Mouse (Mus musculus): ENCODE measurements around the gene Hcst.
A peak's percentile ranks its signal among the peaks of the same experiment; 100 is the strongest.

The Hcst gene

DNA sequence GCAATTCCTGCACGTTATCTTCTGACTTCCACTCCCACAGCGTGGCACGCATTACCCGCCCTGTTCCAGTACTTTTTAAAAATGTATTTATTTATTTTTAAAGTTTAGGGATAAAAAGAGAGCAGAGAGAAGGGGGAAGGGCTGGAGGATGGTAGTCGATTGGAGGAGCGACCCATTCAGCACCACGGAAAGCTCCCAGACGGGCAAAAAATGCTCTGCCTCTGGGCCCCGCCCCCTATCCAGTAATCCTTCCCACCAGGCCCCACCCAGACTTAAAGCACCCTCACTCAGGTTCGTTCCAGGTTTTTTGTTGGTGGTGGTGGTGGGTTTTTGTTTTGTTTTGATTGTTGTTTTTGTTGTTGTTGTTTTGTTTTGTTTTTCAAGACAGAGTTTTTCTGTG, 14.6 kb upstream of the Hcst start:
- DNase-seq (ENCODE audit: low spot score) = peak; percentile 63

DNA sequence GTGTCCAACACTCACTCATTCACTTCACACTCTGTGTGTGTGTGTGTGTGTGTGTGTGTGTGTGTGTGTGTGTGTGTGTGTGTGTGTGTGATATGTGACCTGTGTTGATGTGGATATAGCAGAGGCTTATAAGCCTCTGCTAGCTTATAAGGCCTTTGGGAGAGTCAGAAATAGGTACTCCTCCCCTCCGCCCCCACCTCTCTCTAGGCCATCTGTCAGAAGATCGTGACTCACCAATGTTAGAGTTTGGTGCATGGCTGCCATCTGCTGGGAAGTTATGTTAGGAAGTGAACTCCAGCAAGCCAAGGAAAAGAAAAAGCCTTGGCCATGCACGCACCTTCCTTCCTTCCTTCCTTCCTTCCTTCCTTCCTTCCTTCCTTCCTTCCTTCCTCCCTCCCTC, 12.1 kb upstream of the Hcst start:
- peak; percentile 24 for DNase-seq (ENCODE audit: low spot score)

- no peak for DNase-seq (ENCODE audit: low spot score)
Measured at GRCm38 (mm10) chr7:30430191-30430590, 10.5 kb upstream of the Hcst start.

GRCm38 (mm10) chr7:30429327-30429726, 9.7 kb upstream of the Hcst start:
- DNase-seq (ENCODE audit: low spot score) = no peak

DNA sequence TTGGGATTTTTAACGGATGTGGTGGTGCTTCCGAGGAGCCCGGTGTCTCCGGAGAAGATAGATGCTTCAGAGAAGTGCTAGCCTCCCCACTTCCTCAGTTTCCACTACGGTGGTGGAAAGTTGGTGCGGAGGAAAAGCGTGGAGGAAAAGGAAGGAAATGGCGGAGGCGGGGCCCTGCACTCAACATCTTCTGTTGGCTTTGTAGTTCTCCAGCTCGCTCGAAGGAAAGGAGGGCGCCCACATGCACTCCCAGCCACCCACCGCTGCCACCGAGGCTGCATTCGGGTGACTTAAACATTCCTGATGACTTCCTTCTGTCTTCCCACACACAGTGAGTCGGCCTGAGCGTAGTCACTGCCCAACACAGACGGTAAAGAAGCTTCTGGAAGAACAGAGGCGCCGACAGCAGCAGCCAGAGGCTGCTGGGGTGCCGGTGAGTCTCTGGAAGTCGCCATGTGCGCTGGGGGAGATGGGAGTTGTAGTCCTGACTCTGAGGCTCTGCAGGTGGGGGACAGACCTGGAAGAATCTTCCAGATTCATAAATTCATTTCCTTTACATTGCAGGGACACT, 3.5 kb upstream of the Hcst start:
- no peak for DNase-seq (ENCODE audit: low spot score)

- DNase-seq (ENCODE audit: low spot score) = no peak
Measured at GRCm38 (mm10) chr7:30422560-30422959, 2.9 kb upstream of the Hcst start.

GRCm38 (mm10) chr7:30421890-30422435, 2.3 kb upstream of the Hcst start:
- DNase-seq (ENCODE audit: low spot score) = peak; percentile 78

DNA sequence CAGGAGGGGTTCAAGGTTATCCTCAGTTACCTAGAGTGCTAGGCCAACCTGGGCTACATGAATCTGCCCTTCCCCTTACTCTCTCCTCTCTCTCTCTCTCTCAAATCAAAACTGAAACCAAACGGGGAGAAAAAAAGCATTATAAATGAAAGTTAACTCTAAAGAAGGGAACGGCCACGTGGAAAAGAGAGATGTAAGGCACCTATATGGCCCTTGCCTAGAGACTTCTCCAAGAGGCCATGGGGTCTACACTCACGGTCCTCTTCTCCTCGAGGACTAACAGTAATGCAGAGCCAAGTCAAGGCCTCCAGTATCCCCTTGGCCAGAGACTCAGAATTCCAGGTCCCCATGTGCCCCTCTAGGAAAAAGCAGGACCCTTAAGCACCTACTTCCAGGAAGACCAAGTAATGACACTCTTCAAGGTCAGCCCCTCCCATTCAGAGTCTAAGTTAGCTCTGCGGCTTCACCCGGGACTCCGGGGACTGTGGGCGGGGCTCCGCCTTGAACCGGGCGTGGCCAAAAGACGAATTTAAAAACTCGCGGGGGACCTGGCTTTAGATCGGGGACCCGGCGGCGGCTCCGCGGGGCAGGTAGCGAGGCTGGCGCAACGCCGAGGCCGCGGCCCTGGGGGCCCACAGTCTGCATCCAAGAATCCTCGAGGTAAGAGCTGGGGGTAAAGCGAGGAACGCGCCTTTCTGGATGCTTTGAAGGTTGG, 1.7 kb upstream of the Hcst start, which contains the start of gene Nfkbid:
Nfkbid (plus strand) TSS at position 558 of the 715 bp plus-strand sequence.
- DNase-seq (ENCODE audit: low spot score) = peak; percentile 60

DNA sequence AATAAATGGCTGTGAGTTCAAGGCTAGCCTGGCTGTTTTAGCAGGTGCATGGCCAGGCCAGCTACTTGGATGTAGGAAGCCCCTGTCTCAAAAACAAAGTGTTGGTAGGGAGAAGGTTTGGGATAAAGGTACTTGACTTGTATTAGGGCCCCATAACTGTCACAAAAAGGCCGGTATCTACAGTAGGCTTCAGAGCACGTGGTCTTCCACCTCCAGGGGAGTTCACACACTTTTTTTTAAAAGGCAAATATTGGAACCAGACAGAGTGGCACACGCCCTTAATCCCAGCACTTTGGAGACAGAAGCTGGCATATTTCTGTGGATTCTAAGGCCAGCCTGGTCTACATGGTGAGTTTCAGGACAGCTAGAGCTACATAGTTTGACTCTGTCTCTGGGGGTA, 1.0 kb upstream of the Hcst start:
- DNase-seq (ENCODE audit: low spot score) = no peak

DNA sequence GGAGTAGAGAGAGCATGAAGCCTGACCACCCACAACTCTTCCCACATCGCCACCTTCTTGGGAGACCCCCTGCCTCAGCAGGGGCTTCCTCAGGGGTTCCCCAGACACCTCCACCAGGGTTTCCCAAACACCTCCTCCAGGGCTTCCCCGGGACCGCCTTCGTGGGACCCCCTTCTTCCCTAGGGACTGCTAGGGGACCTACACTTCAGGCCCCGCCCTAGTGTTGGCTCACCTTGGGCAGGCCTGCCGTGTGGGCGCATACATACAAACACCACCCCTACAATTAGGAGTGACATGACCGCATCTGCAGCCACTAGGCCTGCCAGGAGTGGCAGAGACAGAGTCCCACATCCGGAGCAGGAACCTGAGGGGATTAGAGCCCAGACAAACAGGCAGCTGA, 1.8 kb downstream of the Hcst start:
- no peak for DNase-seq (ENCODE audit: low spot score)

GRCm38 (mm10) chr7:30413596-30413995, 6.1 kb downstream of the Hcst start, which contains the start of gene Tyrobp:
Gene Tyrobp, plus strand, starts transcription at chr7:30413760.
- DNase-seq (ENCODE audit: low spot score) = no peak

DNA sequence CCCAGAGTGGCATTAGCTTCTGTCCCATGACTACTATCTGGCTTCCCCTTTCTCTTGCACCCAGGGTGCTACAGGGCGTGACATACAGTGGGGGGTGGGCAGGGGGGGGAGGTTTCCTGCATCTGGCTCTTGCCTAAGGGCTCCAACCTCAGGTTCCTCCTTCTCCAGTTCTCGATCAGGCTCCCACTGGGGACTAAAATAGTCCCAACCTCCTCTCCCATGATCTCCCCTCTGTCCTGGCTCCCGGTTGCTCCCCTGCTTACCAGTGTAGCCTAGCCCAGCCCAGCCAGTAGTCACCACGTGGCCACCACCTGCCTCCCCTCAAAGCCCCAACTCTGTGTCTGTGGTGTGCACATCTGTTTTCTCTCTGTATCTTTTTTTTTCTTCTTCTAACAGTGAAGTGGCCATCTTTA, 6.9 kb downstream of the Hcst start:
- DNase-seq (ENCODE audit: low spot score) = no peak

GRCm38 (mm10) chr7:30411023-30411422, 8.6 kb downstream of the Hcst start:
- DNase-seq (ENCODE audit: low spot score) = no peak

GRCm38 (mm10) chr7:30409789-30410188, 9.9 kb downstream of the Hcst start:
- DNase-seq (ENCODE audit: low spot score) = no peak

DNA sequence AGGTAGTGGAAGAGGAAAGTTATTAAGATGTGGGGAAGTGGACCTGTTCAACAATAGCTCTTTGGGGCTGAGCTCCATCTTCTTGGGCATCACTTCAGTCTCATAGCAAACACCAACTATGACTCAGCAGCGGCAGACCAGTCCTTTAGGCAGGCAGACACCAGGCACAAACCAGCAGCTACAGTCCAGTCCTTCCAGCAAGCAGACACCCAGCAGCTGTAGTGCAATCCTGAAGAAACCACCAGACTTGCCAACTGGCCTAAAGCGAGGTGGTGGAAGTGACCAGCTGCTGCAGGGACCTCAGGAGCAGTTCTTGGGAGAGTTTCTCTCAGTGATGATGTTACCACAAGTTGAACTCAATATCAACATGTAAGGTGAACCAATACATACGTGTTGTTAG, 11.0 kb downstream of the Hcst start:
- no peak for DNase-seq (ENCODE audit: low spot score)

- DNase-seq (ENCODE audit: low spot score) = no peak
Measured at GRCm38 (mm10) chr7:30402343-30402742, 17.3 kb downstream of the Hcst start.

- no peak for DNase-seq (ENCODE audit: low spot score)
Measured at GRCm38 (mm10) chr7:30399671-30400070, 20.0 kb downstream of the Hcst start.

DNA sequence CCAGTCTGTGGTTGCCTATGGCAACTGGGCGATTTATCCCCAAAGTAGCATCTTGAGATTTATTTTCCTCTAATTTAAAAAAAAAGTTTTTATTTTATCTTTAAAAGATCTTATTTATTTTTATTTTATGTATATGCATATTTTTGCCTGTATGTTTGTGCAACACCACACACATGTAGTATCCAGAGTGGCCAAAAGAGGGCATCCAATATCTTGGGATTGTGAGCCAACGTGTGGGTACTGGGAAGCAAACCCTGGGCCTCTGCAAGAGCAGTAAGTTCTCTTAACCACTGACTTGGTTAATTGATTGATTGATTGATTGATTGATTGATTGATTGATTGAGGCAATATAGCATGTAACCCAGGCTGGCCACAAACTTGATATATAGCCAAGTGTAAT, 24.8 kb downstream of the Hcst start:
- DNase-seq (ENCODE audit: low spot score) = no peak

- DNase-seq (ENCODE audit: low spot score) = peak; percentile 37
Measured at GRCm38 (mm10) chr7:30394379-30394778, 25.3 kb downstream of the Hcst start.

DNA sequence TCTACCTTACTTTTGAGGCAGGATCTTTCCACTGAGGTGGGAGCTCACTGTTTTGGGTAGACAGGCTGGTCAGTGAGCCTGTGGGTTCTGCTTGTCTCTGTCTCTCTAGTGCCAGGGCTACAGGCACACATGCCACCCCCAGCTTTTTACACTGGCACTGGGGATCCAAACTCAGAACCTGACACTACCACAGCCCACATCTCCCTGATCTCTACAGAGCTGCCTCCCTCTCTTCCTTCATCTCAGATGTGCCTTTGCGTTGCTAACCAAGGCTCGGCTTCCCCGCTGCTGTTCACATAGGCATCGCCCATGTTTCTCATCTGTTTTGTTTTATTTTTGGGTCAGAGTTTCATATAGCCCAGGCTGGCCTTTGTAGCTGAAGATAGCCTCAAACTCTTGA, 26.0 kb downstream of the Hcst start:
- DNase-seq (ENCODE audit: low spot score) = no peak

DNA sequence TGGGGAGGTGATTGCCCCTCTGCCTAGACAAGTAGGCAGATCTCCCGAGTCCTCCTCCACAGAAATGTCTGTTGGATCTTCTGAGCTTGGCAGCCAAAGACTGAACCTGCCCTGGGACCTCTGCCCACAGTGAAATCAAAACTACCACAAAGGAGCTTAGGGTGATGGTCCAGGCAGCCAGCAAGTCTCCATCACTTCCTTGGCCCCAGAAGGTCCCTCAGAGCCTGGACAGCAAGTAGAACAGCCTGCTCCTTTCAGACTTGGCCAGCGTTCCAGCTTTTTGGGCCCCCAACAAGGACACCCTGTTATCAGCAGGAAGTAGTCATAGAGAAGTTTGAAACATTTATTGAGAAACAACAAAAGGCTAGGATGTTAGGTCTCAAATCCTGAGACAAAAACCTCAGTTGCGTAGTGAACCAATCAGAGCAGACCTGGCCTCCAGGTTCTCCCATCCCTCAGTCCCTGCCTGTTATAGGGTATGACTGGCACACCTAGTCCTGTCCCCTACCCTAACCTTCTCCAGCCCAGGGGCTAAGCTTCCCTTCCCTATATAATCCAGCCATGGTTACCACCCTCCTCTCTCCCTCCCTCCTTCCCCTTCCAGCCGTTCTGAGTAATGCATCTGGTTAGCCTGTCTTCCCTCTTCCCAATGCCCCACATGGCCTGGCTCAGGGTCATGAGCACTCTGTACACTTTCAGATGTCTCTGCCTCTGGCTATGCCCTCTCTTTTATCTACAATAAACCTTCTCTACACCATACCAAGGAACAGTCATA, 26.7 kb downstream of the Hcst start:
- no peak for DNase-seq (ENCODE audit: low spot score)

DNA sequence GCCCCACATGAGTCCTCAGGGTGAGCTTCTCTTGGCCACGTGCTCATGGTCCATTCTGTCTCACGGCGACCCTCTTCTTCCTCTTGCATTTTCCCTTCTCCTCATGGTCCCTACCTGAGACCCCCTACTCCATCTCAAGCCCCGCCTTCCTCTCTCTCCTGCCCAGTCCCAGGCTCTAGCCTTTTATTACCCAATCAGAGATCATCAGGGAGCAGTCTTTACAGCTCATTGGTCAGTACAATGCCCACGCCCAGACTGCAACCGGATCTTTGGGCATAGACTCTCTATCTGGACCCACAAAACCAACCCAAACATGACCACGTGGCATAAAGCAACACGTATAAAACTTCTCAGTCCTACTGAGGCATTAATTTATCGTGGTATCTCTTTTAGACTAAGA, 35.5 kb downstream of the Hcst start:
- DNase-seq (ENCODE audit: low spot score) = no peak

DNA sequence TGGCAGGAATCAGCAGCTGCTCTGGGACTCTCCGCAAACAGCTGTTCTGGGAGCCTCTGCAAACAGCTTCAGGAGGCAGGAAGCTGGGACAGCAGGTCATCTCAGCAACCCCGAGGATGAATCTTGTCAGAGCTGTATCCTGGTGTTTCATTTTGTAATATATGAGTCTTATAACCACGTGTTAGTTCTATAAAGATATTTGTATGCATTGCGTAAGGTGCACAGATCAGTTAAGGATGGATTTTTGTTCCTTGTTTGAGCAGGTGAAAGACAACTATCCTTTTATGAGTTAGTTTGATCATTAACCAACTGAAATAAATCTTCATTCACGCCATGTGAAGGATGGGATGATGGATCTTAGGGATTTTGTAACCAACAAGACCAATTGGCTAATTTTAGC, 39.6 kb downstream of the Hcst start:
- DNase-seq (ENCODE audit: low spot score) = no peak
